Mouse (Mus musculus) megakaryocyte, embryonic 14.5 days (primary cell): Measurements from ENCODE around the gene Relch.

Experiments
- FLI1 ChIP-seq: IDR thresholded peaks from 2 replicates; pipeline ENCODE4 v1.6.1; 2012; ENCODE audit warnings: low read length, inconsistent platforms, mixed read lengths
- GATA1 ChIP-seq: IDR thresholded peaks from 3 replicates; pipeline ENCODE4 v1.6.1; 2012; ENCODE audit warnings: mixed read lengths, low read length, inconsistent platforms, borderline replicate concordance

DNA sequence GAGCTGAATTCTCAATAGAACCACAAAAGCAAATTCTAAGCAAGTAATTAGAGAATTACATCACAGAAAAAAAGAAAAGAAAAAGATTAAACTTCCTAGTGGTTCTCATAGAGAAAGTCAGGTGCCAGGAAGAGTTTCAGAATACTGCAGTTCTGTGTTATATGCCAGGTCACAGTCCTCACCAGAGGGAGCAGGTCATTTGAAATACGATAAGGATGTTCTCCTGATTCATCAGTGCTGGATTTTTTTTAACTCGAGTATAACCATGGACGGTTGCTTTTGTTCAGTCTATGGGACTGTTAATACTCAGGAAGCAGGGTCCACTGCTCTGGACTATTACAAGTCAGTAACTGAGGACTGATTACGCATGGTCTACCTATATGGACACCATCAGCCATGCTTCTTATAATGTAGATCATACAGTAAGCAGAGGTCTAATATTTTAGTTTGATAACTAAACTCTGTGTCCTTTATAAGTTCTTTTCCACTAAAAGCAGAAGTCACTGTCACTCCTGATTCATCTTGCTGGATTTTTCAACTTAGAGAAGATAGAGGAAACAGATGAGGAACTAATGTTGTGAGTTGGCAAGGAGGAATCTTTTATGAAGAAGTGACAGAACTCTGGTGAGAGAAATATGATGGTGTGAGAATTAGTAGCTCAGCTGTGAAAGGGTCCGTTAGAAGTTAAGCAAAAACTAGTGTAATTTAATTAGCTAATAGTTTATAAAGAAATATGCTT lies 83.4 kb downstream of the Relch start:
- TF ChIP-seq GATA1 (no peak), FLI1 (no peak)
